Mouse (Mus musculus): ENCODE data around the gene Snx20.

GRCm38 (mm10) chr8:88603446-88603989 lies 32.4 kb downstream of the Snx20 start:
- TF ChIP-seq CTCF (IDR thresholded peaks at IDR 0.05; ENCODE audit: control insufficient read depth, insufficient read depth, insufficient replicate concordance, low read depth, low read length) (no peak), POLR2A (IDR thresholded peaks at IDR 0.05; ENCODE audit: control insufficient read depth, low read depth, low read length) (no peak)

All from testis, adult 2 months (tissue).